Mouse (Mus musculus): ENCODE data around the gene T2. TPM values are rescaled to one million over a fixed set of nuclear protein-coding genes. Genes with fewer than 3 reads are reported as not detected.

T2 gene
- polyA plus RNA-seq, 1 experiment from 2014 or later = 0.39 TPM

- Histone ChIP-seq H3K36me3 (ENCODE audit: control insufficient read depth, insufficient read depth, low read length) (no peaks in the 10 kb centered on the region), H3K4me3 (replicated peaks; ENCODE audit: low read depth, low read length) (no peak overlapping the region), H3K4me2 (ENCODE audit: low read length) (no peak overlapping the region), H3K27me3 (ENCODE audit: control insufficient read depth, insufficient read depth, low read length) (no peaks in the 10 kb centered on the region), H3K4me1 (ENCODE audit: control insufficient read depth, insufficient read depth, low read length) (no peaks in the 10 kb centered on the region), H3K9ac (replicated peaks; ENCODE audit: low read length) (no peak overlapping the region), H3K27ac (replicated peaks; ENCODE audit: low read depth, low read length) (no peak overlapping the region), H3K9me3 (ENCODE audit: control insufficient read depth, low read length) (no peaks in the 10 kb centered on the region)
- ATAC-seq (ENCODE audit: low FRiP score, low TSS enrichment) = no peak
- WGBS = 17% methylated on average over 7 of the region's 7 CpGs
- DNase-seq = no peak
Measured at GRCm38 (mm10) chr17:8351088-8351487, 4.7 kb upstream of the T2 start.

DNA sequence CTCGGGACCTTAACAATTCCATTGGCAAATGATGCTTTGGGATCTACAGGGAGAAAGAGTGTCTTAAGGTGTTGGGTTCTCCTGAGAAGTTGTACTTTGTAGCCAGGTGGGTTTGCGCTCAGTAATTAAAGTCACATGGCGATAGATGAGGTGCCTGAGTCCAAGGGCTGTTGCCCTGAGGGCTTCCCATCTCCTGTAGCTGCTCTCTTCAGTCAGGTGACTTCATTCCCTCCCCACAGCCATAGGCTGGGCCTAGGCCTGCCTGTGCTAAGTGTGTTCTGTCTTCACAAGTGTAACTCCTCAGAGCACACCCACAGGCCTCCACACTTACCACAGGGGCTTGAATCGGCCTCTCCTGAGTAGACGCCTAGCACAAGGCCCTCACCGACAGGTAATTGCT, 1.7 kb downstream of the T2 start:
- Histone ChIP-seq H3K4me3 (replicated peaks; ENCODE audit: low read depth, low read length) (no peak overlapping the region), H3K9me3 (ENCODE audit: control insufficient read depth, low read length) (no peaks in the 10 kb centered on the region), H3K4me1 (ENCODE audit: control insufficient read depth, insufficient read depth, low read length) (peaks cover 9% of the 10 kb centered on the region; the same call in 1 of the 2 replicates), H3K27me3 (ENCODE audit: control insufficient read depth, insufficient read depth, low read length) (no peaks in the 10 kb centered on the region), H3K9ac (replicated peaks; ENCODE audit: low read length) (no peak overlapping the region), H3K27ac (replicated peaks; ENCODE audit: low read depth, low read length) (no peak overlapping the region), H3K36me3 (ENCODE audit: control insufficient read depth, insufficient read depth, low read length) (no peaks in the 10 kb centered on the region), H3K4me2 (ENCODE audit: low read length) (no peak overlapping the region)
- WGBS = 93% methylated on average over 6 of the region's 6 CpGs
- ATAC-seq (ENCODE audit: low FRiP score, low TSS enrichment) (no peak), DNase-seq (no peak)

DNA sequence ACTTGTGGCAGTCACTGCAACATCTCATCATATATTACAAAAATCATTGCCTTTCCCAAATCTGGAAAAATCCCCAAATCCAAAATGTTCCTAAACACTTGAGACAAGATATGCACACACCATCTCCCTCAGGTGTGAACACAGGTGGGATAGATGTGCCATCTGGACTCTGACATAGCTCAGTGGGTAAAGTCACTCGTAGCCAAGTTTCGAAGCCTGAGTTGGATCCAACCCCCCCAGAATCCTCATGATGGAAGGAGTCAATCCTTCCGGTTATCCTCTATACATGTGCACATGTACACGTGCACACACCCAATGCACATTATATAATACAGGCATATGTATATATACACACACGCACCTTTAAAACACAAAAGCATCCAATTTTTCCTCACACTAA, 5.1 kb downstream of the T2 start:
- Histone ChIP-seq H3K9me3 (ENCODE audit: control insufficient read depth, low read length) (no peaks in the 10 kb centered on the region), H3K4me2 (ENCODE audit: low read length) (no peak overlapping the region), H3K4me1 (ENCODE audit: control insufficient read depth, insufficient read depth, low read length) (peaks cover 9% of the 10 kb centered on the region; the same call in 1 of the 2 replicates), H3K9ac (replicated peaks; ENCODE audit: low read length) (no peak overlapping the region), H3K27ac (replicated peaks; ENCODE audit: low read depth, low read length) (peak overlapping the region; percentile 41; the same call in 1 of the 2 replicates), H3K4me3 (replicated peaks; ENCODE audit: low read depth, low read length) (no peak overlapping the region), H3K36me3 (ENCODE audit: control insufficient read depth, insufficient read depth, low read length) (no peaks in the 10 kb centered on the region), H3K27me3 (ENCODE audit: control insufficient read depth, insufficient read depth, low read length) (no peaks in the 10 kb centered on the region)
- no peak for DNase-seq
- ATAC-seq (ENCODE audit: low FRiP score, low TSS enrichment) = no peak
- 86% methylated on average over 5 of the region's 5 CpGs for WGBS

DNA sequence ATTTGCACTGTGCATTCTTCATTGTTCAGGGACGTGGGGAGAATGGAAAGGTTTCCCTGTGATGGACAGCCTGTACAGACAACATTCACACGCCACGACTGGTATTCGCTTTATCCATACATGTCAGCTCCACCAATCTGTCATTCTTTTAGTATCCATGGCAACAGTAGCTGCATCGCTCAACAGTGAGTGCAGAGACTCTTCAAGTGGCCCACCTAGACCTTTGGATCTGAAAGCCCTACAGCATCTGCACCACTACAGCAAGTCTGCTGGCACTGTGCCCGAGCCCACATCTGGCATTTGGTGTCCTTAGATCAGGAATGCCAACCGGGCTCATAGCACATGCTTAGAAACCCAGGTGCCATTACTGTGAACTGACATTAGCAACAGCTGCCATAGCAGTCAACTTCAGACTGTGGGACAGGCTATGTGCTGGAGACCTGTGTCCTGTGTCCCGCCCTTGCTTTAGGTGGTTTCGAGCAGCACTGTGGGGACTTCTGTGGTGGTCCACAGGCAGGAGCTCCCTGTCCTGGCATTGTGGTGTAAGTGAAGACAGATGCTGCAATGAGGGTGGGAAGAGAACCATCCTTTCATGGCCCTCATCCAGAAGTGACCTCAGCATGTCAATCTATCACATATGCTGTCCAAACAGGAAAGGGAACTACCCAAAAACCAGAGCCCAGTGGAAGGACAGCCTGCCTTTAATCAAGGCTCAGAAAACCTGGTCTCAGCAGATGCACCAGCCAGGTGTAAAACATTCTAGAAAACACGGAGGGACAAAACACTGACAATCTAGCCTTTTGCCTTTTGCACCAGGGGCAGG, 5.7 kb downstream of the T2 start:
- Histone ChIP-seq H3K36me3 (ENCODE audit: control insufficient read depth, insufficient read depth, low read length) (no peaks in the 10 kb centered on the region), H3K9me3 (ENCODE audit: control insufficient read depth, low read length) (no peaks in the 10 kb centered on the region), H3K4me2 (ENCODE audit: low read length) (no peak overlapping the region), H3K27me3 (ENCODE audit: control insufficient read depth, insufficient read depth, low read length) (no peaks in the 10 kb centered on the region), H3K27ac (replicated peaks; ENCODE audit: low read depth, low read length) (peak overlapping the region; percentile 52; the same call in 1 of the 2 replicates), H3K4me3 (replicated peaks; ENCODE audit: low read depth, low read length) (no peak overlapping the region), H3K9ac (replicated peaks; ENCODE audit: low read length) (no peak overlapping the region), H3K4me1 (ENCODE audit: control insufficient read depth, insufficient read depth, low read length) (peaks cover 15% of the 10 kb centered on the region)
- peak; percentile 67 for DNase-seq
- ATAC-seq (ENCODE audit: low FRiP score, low TSS enrichment) = no peak
- 52% methylated on average over 10 of the region's 10 CpGs for WGBS

DNA sequence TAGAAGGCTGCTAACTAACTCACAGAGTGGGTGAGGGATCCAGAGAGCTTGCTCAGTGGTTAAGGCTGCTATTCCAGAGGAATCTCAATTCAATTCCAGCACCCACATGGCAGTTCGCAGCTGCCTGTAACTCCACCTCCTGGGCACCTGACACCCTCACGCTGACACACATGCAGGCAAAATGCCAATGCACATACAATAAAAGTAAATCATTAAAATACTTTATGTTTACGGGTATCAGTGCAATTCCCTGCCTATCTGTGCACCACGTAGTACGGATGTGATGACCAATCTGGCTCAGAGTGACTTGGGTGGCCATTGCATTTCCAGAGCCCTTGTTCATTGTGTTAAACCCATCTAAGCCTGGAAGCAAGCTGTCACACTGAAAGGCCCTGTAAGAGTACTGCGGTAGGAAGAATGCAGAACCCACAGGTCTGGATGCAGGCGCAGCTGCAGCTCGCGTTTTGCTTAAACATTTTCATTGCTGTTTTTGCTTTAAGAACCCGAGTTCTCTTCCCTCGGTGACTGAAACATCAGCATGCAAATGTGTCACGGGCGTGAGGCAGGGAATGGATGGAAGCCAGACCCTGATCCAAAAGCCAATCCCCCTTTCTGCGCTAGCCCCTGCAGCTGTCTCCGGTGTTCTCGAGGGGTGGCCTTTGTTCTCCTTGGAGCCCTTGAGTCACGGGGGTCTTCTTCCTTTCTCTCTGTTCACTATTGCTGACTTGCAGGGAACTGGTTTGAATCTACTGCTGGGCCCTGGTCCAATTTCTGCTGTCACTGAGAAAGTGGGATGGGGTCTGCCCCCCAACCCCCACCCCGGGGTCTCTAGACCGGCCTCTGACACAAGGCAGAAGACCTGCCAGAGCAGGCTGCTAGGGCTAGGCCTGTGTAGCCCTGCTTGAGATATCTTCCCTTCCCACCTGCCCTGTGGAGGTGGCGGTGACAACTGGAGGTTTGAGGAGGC, 12.0 kb downstream of the T2 start:
- peak; percentile 70 for ATAC-seq (ENCODE audit: low FRiP score, low TSS enrichment)
- no peaks in the 10 kb centered on the region for H3K27me3 ChIP-seq (ENCODE audit: control insufficient read depth, insufficient read depth, low read length)
- H3K9ac ChIP-seq (replicated peaks; ENCODE audit: low read length) = peak overlapping the region; percentile 43
- no peaks in the 10 kb centered on the region for H3K36me3 ChIP-seq (ENCODE audit: control insufficient read depth, insufficient read depth, low read length)
- peak overlapping the region; percentile 98 for H3K27ac ChIP-seq (replicated peaks; ENCODE audit: low read depth, low read length)
- H3K4me2 ChIP-seq (ENCODE audit: low read length) = peak overlapping the region; percentile 45
- H3K4me3 ChIP-seq (replicated peaks; ENCODE audit: low read depth, low read length) = peak overlapping the region; percentile 11; the same call in 1 of the 2 replicates
- peak; percentile 81 for DNase-seq
- WGBS = 5% methylated on average over 20 of the region's 20 CpGs
- H3K4me1 ChIP-seq (ENCODE audit: control insufficient read depth, insufficient read depth, low read length) = peaks cover 57% of the 10 kb centered on the region
- no peaks in the 10 kb centered on the region for H3K9me3 ChIP-seq (ENCODE audit: control insufficient read depth, low read length)

- H3K4me1 ChIP-seq (ENCODE audit: control insufficient read depth, insufficient read depth, low read length) = peaks cover 64% of the 10 kb centered on the region
Measured at GRCm38 (mm10) chr17:8368570-8368969, 12.8 kb downstream of the T2 start.

GRCm38 (mm10) chr17:8369171-8369570, 13.4 kb downstream of the T2 start:
- Histone ChIP-seq H3K9me3 (ENCODE audit: control insufficient read depth, low read length) (no peaks in the 10 kb centered on the region), H3K9ac (replicated peaks; ENCODE audit: low read length) (0 out of 2 replicates have a peak overlapping the region, but pooled peaks have one; percentile 46), H3K4me1 (ENCODE audit: control insufficient read depth, insufficient read depth, low read length) (peaks cover 64% of the 10 kb centered on the region), H3K27me3 (ENCODE audit: control insufficient read depth, insufficient read depth, low read length) (no peaks in the 10 kb centered on the region), H3K4me3 (replicated peaks; ENCODE audit: low read depth, low read length) (no peak overlapping the region; the same call in 1 of the 2 replicates), H3K36me3 (ENCODE audit: control insufficient read depth, insufficient read depth, low read length) (no peaks in the 10 kb centered on the region), H3K27ac (replicated peaks; ENCODE audit: low read depth, low read length) (peak overlapping the region; percentile 98), H3K4me2 (ENCODE audit: low read length) (peak overlapping the region; percentile 45)
- DNase-seq (peak; percentile 67), ATAC-seq (ENCODE audit: low FRiP score, low TSS enrichment) (no peak)
- WGBS = 19% methylated on average over 2 of the region's 2 CpGs

More at GRCm38 (mm10) chr17:8368570-8368969, 12.8 kb downstream of the T2 start:
- WGBS = under 1% methylated on average over 8 of the region's 8 CpGs
- peak overlapping the region; percentile 45 for H3K4me2 ChIP-seq (ENCODE audit: low read length)
- ATAC-seq (ENCODE audit: low FRiP score, low TSS enrichment) = peak; percentile 82
- no peaks in the 10 kb centered on the region for H3K36me3 ChIP-seq (ENCODE audit: control insufficient read depth, insufficient read depth, low read length)
- peak overlapping the region; percentile 46; the same call in 1 of the 2 replicates for H3K9ac ChIP-seq (replicated peaks; ENCODE audit: low read length)
- H3K27me3 ChIP-seq (ENCODE audit: control insufficient read depth, insufficient read depth, low read length) = no peaks in the 10 kb centered on the region
- peak; percentile 96 for DNase-seq
- no peaks in the 10 kb centered on the region for H3K9me3 ChIP-seq (ENCODE audit: control insufficient read depth, low read length)
- H3K27ac ChIP-seq (replicated peaks; ENCODE audit: low read depth, low read length) = peak overlapping the region; percentile 98
- H3K4me3 ChIP-seq (replicated peaks; ENCODE audit: low read depth, low read length) = no peak overlapping the region; the same call in 1 of the 2 replicates

DNA sequence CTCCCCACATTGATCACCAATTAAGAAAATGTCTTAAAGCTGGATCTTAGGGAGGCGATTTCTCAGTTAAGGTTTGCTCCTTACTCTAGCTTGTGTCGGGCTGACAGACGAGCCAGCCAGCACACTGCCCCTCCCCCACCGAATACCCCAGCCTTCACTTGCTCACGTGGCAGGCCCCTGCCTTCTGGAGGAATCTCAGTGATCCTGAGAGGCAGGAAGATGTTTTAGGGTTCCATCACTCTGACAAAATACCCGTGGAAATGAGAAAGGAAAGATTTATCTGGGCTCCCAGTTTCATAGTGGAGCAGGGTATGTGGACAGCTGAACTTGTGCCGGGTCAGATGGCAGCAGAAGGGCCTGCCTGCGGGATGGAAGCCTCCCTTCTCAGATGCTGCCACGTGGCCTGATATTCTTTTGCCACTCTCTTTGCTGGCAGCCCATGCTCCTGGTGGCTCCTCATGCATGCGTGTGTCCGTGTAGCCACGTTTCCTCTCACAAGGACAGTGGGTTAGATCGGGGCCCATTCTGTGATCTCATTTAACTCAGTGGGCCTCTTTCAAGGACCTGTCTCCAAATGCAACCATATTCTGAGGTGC, 14.9 kb downstream of the T2 start:
- peaks cover 66% of the 10 kb centered on the region for H3K4me1 ChIP-seq (ENCODE audit: control insufficient read depth, insufficient read depth, low read length)
- peak overlapping the region; percentile 98 for H3K27ac ChIP-seq (replicated peaks; ENCODE audit: low read depth, low read length)
- no peak overlapping the region for H3K4me3 ChIP-seq (replicated peaks; ENCODE audit: low read depth, low read length)
- no peaks in the 10 kb centered on the region for H3K9me3 ChIP-seq (ENCODE audit: control insufficient read depth, low read length)
- peak overlapping the region; percentile 65 for H3K4me2 ChIP-seq (ENCODE audit: low read length)
- H3K9ac ChIP-seq (replicated peaks; ENCODE audit: low read length) = peak overlapping the region; percentile 50; the same call in 1 of the 2 replicates
- H3K36me3 ChIP-seq (ENCODE audit: control insufficient read depth, insufficient read depth, low read length) = no peaks in the 10 kb centered on the region
- 16% methylated on average over 13 of the region's 13 CpGs for WGBS
- DNase-seq (peak; percentile 79), ATAC-seq (ENCODE audit: low FRiP score, low TSS enrichment) (no peak)
- no peaks in the 10 kb centered on the region for H3K27me3 ChIP-seq (ENCODE audit: control insufficient read depth, insufficient read depth, low read length)
